Mouse (Mus musculus) myocyte (in vitro differentiated cells): ENCODE measurements around the gene Rptor. TPM values are rescaled to one million over a fixed set of nuclear protein-coding genes. Genes with fewer than 3 reads are reported as not detected.

ENCODE experiments used
- H3K27me3 ChIP-seq: one replicate; pipeline ENCODE4 v1.6.1; 2011; ENCODE audit not compliant: control insufficient read depth, insufficient read depth, insufficient read length
- H3K36me3 ChIP-seq: one replicate; pipeline ENCODE4 v1.6.1; 2011; ENCODE audit not compliant: control insufficient read depth, insufficient read depth
- H3K4me2 ChIP-seq: one replicate; pipeline ENCODE4 v1.6.1; 2011; ENCODE audit warnings: low read depth, control low read depth
- H3K4me3 ChIP-seq: one replicate; pipeline ENCODE4 v1.5.1; 2011; ENCODE audit warnings: mild to moderate bottlenecking, control low read depth, moderate library complexity
- H3K79me2 ChIP-seq: one replicate; pipeline ENCODE4 v1.6.1; 2011; ENCODE audit not compliant: control insufficient read depth, insufficient read depth
- H3ac ChIP-seq: one replicate; pipeline ENCODE4 v1.6.1; 2011; ENCODE audit not compliant: control insufficient read depth, insufficient read length
- CEBPB ChIP-seq: IDR thresholded peaks from 2 replicates; pipeline ENCODE4 v1.6.1; 2011; ENCODE audit warnings: mild to moderate bottlenecking, moderate library complexity; ENCODE audit not compliant: poor library complexity, insufficient read depth, severe bottlenecking
- E2F4 ChIP-seq: IDR thresholded peaks from one replicate; pipeline ENCODE4 v1.6.1; 2011; ENCODE audit warnings: mild to moderate bottlenecking, control low read depth, moderate library complexity; ENCODE audit not compliant: insufficient read depth
- MAX ChIP-seq: IDR thresholded peaks from one replicate; pipeline ENCODE4 v1.6.1; 2011; ENCODE audit warnings: low read depth, mild to moderate bottlenecking, control low read depth
- MYOD1 ChIP-seq, 3 experiments: IDR thresholded peaks; one replicate each; pipeline ENCODE4 v1.6.1; 2011; ENCODE audit warnings: control low read depth in 2 of 3, low read depth in 2 of 3, mild to moderate bottlenecking in 2 of 3, moderate library complexity in 1 of 3; ENCODE audit not compliant: insufficient read length in 2 of 3, control insufficient read depth in 1 of 3
- MYOG ChIP-seq, 3 experiments: IDR thresholded peaks; one replicate each; pipeline ENCODE4 v1.6.1; 2011; ENCODE audit warnings: control low read depth in 2 of 3, low read depth in 2 of 3, mild to moderate bottlenecking in 2 of 3; ENCODE audit not compliant: insufficient read length in 2 of 3, control insufficient read depth in 1 of 3, insufficient read depth in 1 of 3
- POLR2A ChIP-seq: IDR thresholded peaks from one replicate; pipeline ENCODE4 v1.6.1; 2011; ENCODE audit warnings: low read depth, mild to moderate bottlenecking, control low read depth, moderate library complexity; ENCODE audit not compliant: insufficient read length
- POLR2AphosphoS2 ChIP-seq: IDR thresholded peaks from one replicate; pipeline ENCODE4 v1.6.1; 2011; ENCODE audit warnings: low read depth, control low read depth; ENCODE audit not compliant: insufficient read length
- REST ChIP-seq: IDR thresholded peaks from one replicate; pipeline ENCODE4 v1.6.1; 2011; ENCODE audit warnings: mild to moderate bottlenecking, control low read depth, moderate library complexity; ENCODE audit not compliant: insufficient read depth, insufficient read length
- SRF ChIP-seq: IDR thresholded peaks from one replicate; pipeline ENCODE4 v1.6.1; 2011; ENCODE audit warnings: low read depth; ENCODE audit not compliant: control insufficient read depth, insufficient read length
- TCF12 ChIP-seq: IDR thresholded peaks from one replicate; pipeline ENCODE4 v1.6.1; 2011; ENCODE audit warnings: mild to moderate bottlenecking, control low read depth; ENCODE audit not compliant: poor library complexity, insufficient read depth, severe bottlenecking
- TCF3 ChIP-seq: IDR thresholded peaks from one replicate; pipeline ENCODE4 v1.6.1; 2011; ENCODE audit warnings: low read depth, control low read depth; ENCODE audit not compliant: insufficient read length
- USF1 ChIP-seq: IDR thresholded peaks from one replicate; pipeline ENCODE4 v1.6.1; 2011; ENCODE audit warnings: low read depth, mild to moderate bottlenecking, control low read depth, moderate library complexity
- polyA plus RNA-seq: library from polyadenylated mRNA; unstranded; fragments of >200 nt; fragmentation: generic; extraction: Trizol; gene quantifications from one replicate; pipeline ENCODE4 v1.2.1, GENCODE M21; 2012; ENCODE audit warnings: missing spikeins

Rptor gene
- polyA plus RNA-seq, 1 experiment, result 59.5 TPM

DNA sequence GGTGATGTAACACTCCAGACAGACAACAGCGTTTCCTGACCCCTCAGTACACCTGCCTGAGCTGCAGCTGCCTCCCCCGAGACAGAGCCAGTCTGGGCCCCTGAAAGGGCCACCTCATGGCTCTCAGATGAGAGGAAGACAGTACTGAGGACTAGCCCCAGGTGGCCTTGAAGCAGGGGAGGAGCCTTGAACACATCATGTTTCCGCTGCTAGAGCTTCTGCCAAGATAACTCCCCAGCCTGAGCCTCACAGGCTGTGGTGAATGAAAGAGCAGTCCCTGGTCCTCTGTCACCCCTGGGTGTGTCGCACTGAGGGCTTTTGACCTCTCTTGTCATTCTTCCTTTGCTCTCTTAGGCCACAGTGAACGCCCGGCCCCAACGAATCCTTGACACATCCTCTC, 268.4 kb downstream of the Rptor start:
- Histone ChIP-seq H3ac (no peak overlapping the region), H3K4me3 (no peak overlapping the region), H3K36me3 (peaks cover 58% of the 10 kb centered on the region), H3K27me3 (no peaks in the 10 kb centered on the region), H3K79me2 (no peaks in the 10 kb centered on the region), H3K4me2 (no peak overlapping the region)
- no peak for TF ChIP-seq CEBPB
- no peak for TF ChIP-seq TCF3
- no peak for TF ChIP-seq TCF12
- TF ChIP-seq POLR2AphosphoS2, result no peak
- no peak for TF ChIP-seq SRF
- TF ChIP-seq E2F4, result no peak
- no peak for TF ChIP-seq MYOG (IDR thresholded peaks at IDR 0.05; ENCODE audit: control insufficient read depth in 1 of 3, insufficient read depth in 1 of 3, insufficient read length in 2 of 3, low read depth in 2 of 3)
- TF ChIP-seq POLR2A, result no peak
- no peak for TF ChIP-seq REST
- no peak for TF ChIP-seq USF1
- TF ChIP-seq MAX, result no peak
- TF ChIP-seq MYOD1 (IDR thresholded peaks at IDR 0.05; ENCODE audit: control insufficient read depth in 1 of 3, insufficient read length in 2 of 3, low read depth in 2 of 3), result no peak

DNA sequence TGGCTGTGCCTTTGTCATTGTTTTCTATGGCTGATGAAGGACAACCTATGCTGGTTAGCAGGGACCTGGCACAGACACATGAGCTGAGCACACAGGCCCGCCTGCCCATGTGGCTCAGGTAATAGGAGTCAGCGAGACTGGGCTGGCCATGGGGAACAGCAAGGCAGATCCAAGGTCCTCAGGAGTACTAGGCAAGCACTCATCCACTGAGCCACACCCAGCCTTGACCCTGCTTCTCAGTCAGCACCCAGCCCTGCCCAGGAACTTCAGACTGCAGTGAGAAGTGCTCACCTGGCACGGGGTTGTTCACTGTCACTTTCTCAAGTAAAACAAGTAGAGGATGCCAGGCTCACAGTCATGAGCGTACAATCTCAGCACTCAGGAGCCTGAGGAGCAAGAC, 270.9 kb downstream of the Rptor start:
- Histone ChIP-seq H3K79me2 (no peaks in the 10 kb centered on the region), H3K4me3 (no peak overlapping the region), H3K27me3 (no peaks in the 10 kb centered on the region), H3K4me2 (no peak overlapping the region), H3ac (no peak overlapping the region), H3K36me3 (peaks cover 62% of the 10 kb centered on the region)
- TF ChIP-seq REST, result no peak
- no peak for TF ChIP-seq MYOG (IDR thresholded peaks at IDR 0.05; ENCODE audit: control insufficient read depth in 1 of 3, insufficient read depth in 1 of 3, insufficient read length in 2 of 3, low read depth in 2 of 3)
- TF ChIP-seq SRF, result no peak
- no peak for TF ChIP-seq E2F4
- TF ChIP-seq TCF3, result no peak
- TF ChIP-seq CEBPB, result no peak
- no peak for TF ChIP-seq TCF12
- no peak for TF ChIP-seq MAX
- TF ChIP-seq USF1, result no peak
- no peak for TF ChIP-seq MYOD1 (IDR thresholded peaks at IDR 0.05; ENCODE audit: control insufficient read depth in 1 of 3, insufficient read length in 2 of 3, low read depth in 2 of 3)
- no peak for TF ChIP-seq POLR2AphosphoS2

DNA sequence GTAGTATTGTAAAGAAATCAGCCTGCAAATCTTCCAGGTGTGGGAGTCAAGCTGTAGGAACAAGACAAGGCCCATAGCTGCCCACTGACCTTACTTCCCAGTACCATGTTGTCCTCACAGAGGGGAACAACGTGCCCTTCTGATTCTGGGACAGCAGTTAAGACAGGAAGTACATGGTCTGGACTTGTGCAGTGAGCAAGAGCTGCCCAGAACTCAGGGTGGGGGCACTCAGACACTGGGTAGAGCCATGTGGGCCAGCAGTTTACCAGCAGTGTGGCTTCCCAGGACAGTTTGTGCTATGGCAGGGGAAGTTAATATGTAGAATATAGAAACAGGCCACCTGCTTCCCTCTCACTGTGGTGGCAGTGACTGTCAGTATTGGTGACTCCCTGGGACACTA, 272.1 kb downstream of the Rptor start:
- peaks cover 53% of the 10 kb centered on the region for H3K36me3 ChIP-seq
- no peaks in the 10 kb centered on the region for H3K27me3 ChIP-seq
- no peak overlapping the region for H3K4me2 ChIP-seq
- no peak overlapping the region for H3ac ChIP-seq
- TF ChIP-seq MAX (no peak), POLR2AphosphoS2 (no peak), REST (no peak), E2F4 (no peak), TCF12 (no peak), POLR2A (no peak), CEBPB (no peak), MYOG (IDR thresholded peaks at IDR 0.05; ENCODE audit: control insufficient read depth in 1 of 3, insufficient read depth in 1 of 3, insufficient read length in 2 of 3, low read depth in 2 of 3) (no peak)
- H3K4me3 ChIP-seq, result no peak overlapping the region
- H3K79me2 ChIP-seq, result no peaks in the 10 kb centered on the region

DNA sequence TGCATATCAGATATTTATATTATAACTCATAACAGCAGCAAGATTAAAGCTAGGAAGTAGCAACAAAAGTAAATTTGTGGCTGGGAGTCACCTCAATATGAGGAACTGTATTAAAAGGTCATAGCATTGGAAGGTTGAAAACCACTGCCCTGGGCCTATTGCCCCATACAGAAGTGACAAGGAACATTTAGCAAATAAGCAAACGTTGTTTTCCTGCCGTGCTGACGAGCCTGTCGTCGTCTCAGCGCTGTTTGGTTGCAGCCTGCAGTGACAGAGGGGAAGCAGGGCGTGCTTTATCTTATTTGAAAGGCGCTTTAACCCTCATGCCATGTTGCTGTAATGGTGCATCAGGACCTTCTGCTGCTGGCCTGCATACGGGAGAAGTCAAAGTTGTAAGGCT, 273.0 kb downstream of the Rptor start:
- TF ChIP-seq MYOG (IDR thresholded peaks at IDR 0.05; ENCODE audit: control insufficient read depth in 1 of 3, insufficient read depth in 1 of 3, insufficient read length in 2 of 3, low read depth in 2 of 3) (no peak), POLR2AphosphoS2 (no peak), TCF3 (no peak)
- H3K4me3 ChIP-seq, result no peak overlapping the region

DNA sequence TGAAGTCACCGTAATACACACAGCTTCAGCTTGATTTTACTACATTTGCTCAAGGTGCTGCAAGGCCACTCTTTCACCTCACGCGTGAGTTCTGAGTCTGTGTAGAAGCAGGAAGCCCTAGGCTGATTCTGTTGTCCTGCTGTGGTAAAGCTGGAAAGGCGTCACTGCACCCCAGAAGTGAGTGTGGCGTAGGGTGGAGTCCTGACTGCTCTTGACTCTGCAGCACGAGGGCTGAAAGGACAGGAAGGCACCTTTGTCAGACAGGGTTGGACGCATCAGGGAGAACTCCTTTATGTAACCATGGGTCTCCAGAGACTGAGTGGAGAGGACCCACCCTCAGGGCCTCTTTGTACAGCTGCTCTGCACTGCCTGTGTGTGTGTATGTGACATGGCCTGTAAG, 274.4 kb downstream of the Rptor start:
- no peak overlapping the region for H3K4me2 ChIP-seq
- TF ChIP-seq E2F4 (no peak), TCF3 (no peak), REST (no peak), MAX (no peak), USF1 (no peak), TCF12 (no peak), POLR2AphosphoS2 (no peak)

More for the DNA sequence above, 273.0 kb downstream of the Rptor start:
- Histone ChIP-seq H3K27me3 (no peaks in the 10 kb centered on the region), H3K79me2 (no peaks in the 10 kb centered on the region), H3K4me2 (no peak overlapping the region), H3ac (no peak overlapping the region), H3K36me3 (peaks cover 50% of the 10 kb centered on the region)

More for the DNA sequence above, 274.4 kb downstream of the Rptor start:
- peaks cover 46% of the 10 kb centered on the region for H3K36me3 ChIP-seq
- no peak overlapping the region for H3ac ChIP-seq
- no peaks in the 10 kb centered on the region for H3K79me2 ChIP-seq
- no peaks in the 10 kb centered on the region for H3K27me3 ChIP-seq
- H3K4me3 ChIP-seq, result no peak overlapping the region
